Mouse (Mus musculus): ENCODE data around the gene Amh. TPM values are rescaled to one million over a fixed set of nuclear protein-coding genes. Genes with fewer than 3 reads are reported as not detected.
A peak's percentile ranks its signal among the peaks of the same experiment; 100 is the strongest.
"Not testable (repeated sequence)": the region's sequence is repeated elsewhere in the genome, so short reads cannot be mapped to it uniquely, and the experiment has no call there.

Amh gene
- polyA plus RNA-seq, 1 experiment from 2014 or later = 0.13 TPM

- under 1% methylated on average over 70 of the region's 82 CpGs for WGBS
- Histone ChIP-seq H3K4me3 (ENCODE audit: low read depth, low read length) (peak within 1 kb of the TSS; percentile 81), H3K27me3 (replicated peaks; ENCODE audit: control insufficient read depth, insufficient read depth, low read length) (no peaks in the 10 kb centered on the region), H3K27ac (replicated peaks; ENCODE audit: low read depth, low read length) (peak within 1 kb of the TSS; percentile 91), H3K9ac (ENCODE audit: low read depth, low read length) (peak within 1 kb of the TSS; percentile 94), H3K9me3 (ENCODE audit: control insufficient read depth, low read length) (no peaks in the 10 kb centered on the region), H3K4me2 (ENCODE audit: low read depth, low read length) (peak within 1 kb of the TSS; percentile 86), H3K4me1 (ENCODE audit: control insufficient read depth, insufficient read depth, low read length) (peaks cover 7% of the 10 kb centered on the region; the same call in 1 of the 2 replicates), H3K36me3 (ENCODE audit: control insufficient read depth, insufficient read depth, low read length) (peaks cover 23% of the 10 kb centered on the region)
- peak; percentile 100 for DNase-seq (ENCODE audit: low spot score)
- ATAC-seq (ENCODE audit: low read depth) = peak; percentile 98
Measured at GRCm38 (mm10) chr10:80826151-80827062, 21.4 kb downstream of the Amh start, which contains the start of gene Oaz1. Oaz1 (plus strand) TSS chr10:80826656.

DNA sequence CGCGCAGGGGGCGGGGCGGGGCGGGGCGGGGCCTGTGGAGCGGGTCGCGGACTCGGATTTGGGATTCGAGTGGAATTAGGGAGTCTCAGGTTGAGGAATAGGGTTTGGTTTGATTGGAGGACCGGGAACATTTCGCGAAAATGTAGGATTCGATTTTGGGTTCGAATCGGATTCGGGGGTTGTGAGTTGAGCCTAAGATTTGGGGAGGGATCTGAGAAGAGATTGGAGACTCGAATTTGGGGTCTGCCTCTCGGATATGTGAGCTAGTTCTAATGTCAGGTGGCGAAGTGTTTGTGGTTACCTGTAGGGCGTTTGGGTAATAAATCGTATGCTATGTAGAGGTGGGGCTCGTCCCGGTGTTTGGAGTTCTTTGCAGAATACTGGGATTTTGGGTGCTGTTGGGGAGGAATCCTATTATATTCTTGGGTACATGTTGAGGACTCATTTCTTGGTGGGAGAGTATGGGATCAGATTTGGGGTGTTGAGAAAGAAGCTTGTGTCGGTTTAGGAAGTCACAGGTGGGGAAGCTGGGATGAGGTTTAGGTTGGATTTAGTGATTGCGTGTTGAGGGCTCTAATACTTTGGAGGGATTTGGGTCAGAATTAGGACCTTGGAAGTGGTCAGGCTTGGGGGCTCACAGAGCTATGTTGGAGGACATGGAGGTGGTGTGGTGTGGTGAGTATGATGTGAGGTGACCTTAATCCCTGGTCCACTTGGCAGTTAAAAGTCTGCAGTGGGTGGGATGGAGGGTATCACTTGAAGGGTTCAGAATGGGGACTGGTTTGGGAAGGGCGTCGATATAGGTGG, 22.2 kb downstream of the Amh start:
- Histone ChIP-seq H3K4me1 (ENCODE audit: control insufficient read depth, insufficient read depth, low read length) (peaks cover 7% of the 10 kb centered on the region; the same call in 1 of the 2 replicates), H3K9me3 (ENCODE audit: control insufficient read depth, low read length) (no peaks in the 10 kb centered on the region), H3K4me3 (ENCODE audit: low read depth, low read length) (peak overlapping the region; percentile 81), H3K36me3 (ENCODE audit: control insufficient read depth, insufficient read depth, low read length) (peaks cover 23% of the 10 kb centered on the region), H3K27ac (replicated peaks; ENCODE audit: low read depth, low read length) (peak overlapping the region; percentile 91), H3K4me2 (ENCODE audit: low read depth, low read length) (peak overlapping the region; percentile 86), H3K9ac (ENCODE audit: low read depth, low read length) (peak overlapping the region; percentile 94), H3K27me3 (replicated peaks; ENCODE audit: control insufficient read depth, insufficient read depth, low read length) (no peaks in the 10 kb centered on the region)
- WGBS = 8% methylated on average over 26 of the region's 29 CpGs
- DNase-seq (ENCODE audit: low spot score) (no peak), ATAC-seq (ENCODE audit: low read depth) (no peak)

DNA sequence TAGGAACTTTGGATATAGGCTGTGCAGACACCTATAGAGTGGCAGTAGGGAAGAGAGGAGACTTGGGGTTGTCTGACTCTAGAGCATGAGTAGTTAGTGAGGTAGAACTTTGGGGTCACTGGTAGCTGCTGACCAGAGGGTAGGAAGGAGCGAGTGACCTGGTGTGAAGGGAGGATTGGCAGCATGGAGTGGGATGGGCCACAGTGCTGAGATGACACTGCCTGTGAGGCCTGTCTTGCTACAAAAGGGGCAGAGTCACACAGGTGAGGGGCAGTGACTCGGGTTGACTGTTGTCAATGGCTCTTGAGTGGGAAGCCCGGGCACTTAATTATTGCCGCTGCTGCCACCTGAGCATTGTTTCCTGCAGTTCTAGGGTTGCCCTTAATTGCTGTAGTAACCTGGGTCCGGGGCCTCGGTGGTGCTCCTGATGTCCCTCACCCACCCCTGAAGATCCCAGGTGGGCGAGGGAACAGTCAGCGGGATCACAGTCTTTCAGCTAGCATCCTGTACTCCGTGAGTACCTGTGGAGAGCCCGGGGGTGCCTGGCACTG, 22.9 kb downstream of the Amh start:
- DNase-seq (ENCODE audit: low spot score) = no peak
- Histone ChIP-seq H3K36me3 (ENCODE audit: control insufficient read depth, insufficient read depth, low read length) (peaks cover 23% of the 10 kb centered on the region), H3K4me1 (ENCODE audit: control insufficient read depth, insufficient read depth, low read length) (peaks cover 7% of the 10 kb centered on the region; the same call in 1 of the 2 replicates), H3K4me2 (ENCODE audit: low read depth, low read length) (peak overlapping the region; percentile 86), H3K27me3 (replicated peaks; ENCODE audit: control insufficient read depth, insufficient read depth, low read length) (no peaks in the 10 kb centered on the region), H3K27ac (replicated peaks; ENCODE audit: low read depth, low read length) (no peak overlapping the region), H3K4me3 (ENCODE audit: low read depth, low read length) (peak overlapping the region; percentile 81), H3K9me3 (ENCODE audit: control insufficient read depth, low read length) (no peaks in the 10 kb centered on the region), H3K9ac (ENCODE audit: low read depth, low read length) (peak overlapping the region; percentile 94)
- no peak for ATAC-seq (ENCODE audit: low read depth)
- WGBS = 67% methylated on average over 10 of the region's 10 CpGs

- ATAC-seq (ENCODE audit: low read depth); H3K27ac ChIP-seq (replicated peaks; ENCODE audit: low read depth, low read length); DNase-seq (ENCODE audit: low spot score); H3K27me3 ChIP-seq (replicated peaks; ENCODE audit: control insufficient read depth, insufficient read depth, low read length); H3K9ac ChIP-seq (ENCODE audit: low read depth, low read length); H3K4me1 ChIP-seq (ENCODE audit: control insufficient read depth, insufficient read depth, low read length); H3K9me3 ChIP-seq (ENCODE audit: control insufficient read depth, low read length): not testable (repeated sequence)
- 74% methylated on average over 6 of the region's 9 CpGs for WGBS
- peak overlapping the region; percentile 86 for H3K4me2 ChIP-seq (ENCODE audit: low read depth, low read length)
- H3K36me3 ChIP-seq (ENCODE audit: control insufficient read depth, insufficient read depth, low read length) = peaks cover 23% of the 10 kb centered on the region
- peak overlapping the region; percentile 81 for H3K4me3 ChIP-seq (ENCODE audit: low read depth, low read length)
Measured at GRCm38 (mm10) chr10:80828587-80828986, 23.5 kb downstream of the Amh start.

DNA sequence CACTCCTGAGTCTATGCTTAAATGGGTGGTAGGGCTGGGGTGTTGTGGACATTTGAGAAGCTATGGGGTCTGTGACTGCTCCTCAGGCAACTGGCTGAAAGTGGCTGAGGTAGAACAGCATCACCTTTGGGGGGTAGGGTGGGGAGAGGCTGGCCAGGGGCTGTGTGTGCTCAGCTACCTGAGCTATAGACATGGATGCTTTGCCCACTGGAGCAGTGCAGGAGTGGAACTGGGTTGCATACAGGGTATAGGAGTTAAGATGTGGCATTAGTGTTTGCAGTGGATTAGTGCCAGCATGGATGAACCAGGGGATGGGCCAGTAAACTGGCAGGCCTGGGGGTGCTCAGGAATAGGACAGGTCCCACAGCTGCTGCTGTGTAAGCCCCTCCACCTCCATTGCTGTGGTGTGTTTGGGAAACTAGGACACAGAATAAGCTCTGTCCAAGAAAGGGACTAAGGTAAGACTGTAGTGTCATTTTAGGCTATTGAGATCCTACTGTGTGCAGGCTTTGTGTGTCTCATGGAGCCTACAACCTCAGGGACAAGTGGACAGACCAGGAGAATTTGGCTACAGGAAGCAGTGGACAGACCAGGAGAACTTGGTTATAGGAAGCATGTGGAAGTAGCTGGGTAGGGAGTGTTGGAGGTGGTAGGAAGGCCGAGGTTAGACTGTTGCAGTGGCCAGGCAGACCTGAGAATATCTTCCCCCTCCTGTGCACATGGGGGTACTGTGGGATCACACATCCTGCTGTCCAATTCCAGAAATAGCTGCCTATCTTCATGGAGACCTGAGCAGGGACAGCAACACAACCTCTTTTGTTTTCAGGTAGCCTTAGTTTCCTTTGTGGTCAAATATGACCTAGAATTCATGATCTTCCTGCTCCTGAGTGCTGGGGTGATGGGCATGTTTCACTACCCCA, 24.6 kb downstream of the Amh start:
- DNase-seq (ENCODE audit: low spot score) = no peak
- Histone ChIP-seq H3K4me1 (ENCODE audit: control insufficient read depth, insufficient read depth, low read length) (peaks cover 7% of the 10 kb centered on the region; the same call in 1 of the 2 replicates), H3K36me3 (ENCODE audit: control insufficient read depth, insufficient read depth, low read length) (peaks cover 23% of the 10 kb centered on the region), H3K4me3 (ENCODE audit: low read depth, low read length) (no peak overlapping the region), H3K27me3 (replicated peaks; ENCODE audit: control insufficient read depth, insufficient read depth, low read length) (peaks cover 6% of the 10 kb centered on the region), H3K4me2 (ENCODE audit: low read depth, low read length) (no peak overlapping the region), H3K9ac (ENCODE audit: low read depth, low read length) (no peak overlapping the region), H3K27ac (replicated peaks; ENCODE audit: low read depth, low read length) (no peak overlapping the region), H3K9me3 (ENCODE audit: control insufficient read depth, low read length) (peaks cover 4% of the 10 kb centered on the region; the same call in 1 of the 2 replicates)
- WGBS = 75% methylated on average over 1 of the region's 1 CpGs
- ATAC-seq (ENCODE audit: low read depth) = no peak

- Histone ChIP-seq H3K36me3 (ENCODE audit: control insufficient read depth, insufficient read depth, low read length) (peaks cover 23% of the 10 kb centered on the region), H3K4me2 (ENCODE audit: low read depth, low read length) (no peak overlapping the region), H3K4me1 (ENCODE audit: control insufficient read depth, insufficient read depth, low read length) (peaks cover 7% of the 10 kb centered on the region; the same call in 1 of the 2 replicates), H3K9me3 (ENCODE audit: control insufficient read depth, low read length) (peaks cover 7% of the 10 kb centered on the region; the same call in 1 of the 2 replicates), H3K27me3 (replicated peaks; ENCODE audit: control insufficient read depth, insufficient read depth, low read length) (peaks cover 21% of the 10 kb centered on the region), H3K27ac (replicated peaks; ENCODE audit: low read depth, low read length) (no peak overlapping the region), H3K9ac (ENCODE audit: low read depth, low read length) (no peak overlapping the region), H3K4me3 (ENCODE audit: low read depth, low read length) (no peak overlapping the region)
- ATAC-seq (ENCODE audit: low read depth) (no peak), DNase-seq (ENCODE audit: low spot score) (peak; percentile 84)
- 2% methylated on average over 9 of the region's 9 CpGs for WGBS
Measured at GRCm38 (mm10) chr10:80831136-80831535, 26.1 kb downstream of the Amh start.

DNA sequence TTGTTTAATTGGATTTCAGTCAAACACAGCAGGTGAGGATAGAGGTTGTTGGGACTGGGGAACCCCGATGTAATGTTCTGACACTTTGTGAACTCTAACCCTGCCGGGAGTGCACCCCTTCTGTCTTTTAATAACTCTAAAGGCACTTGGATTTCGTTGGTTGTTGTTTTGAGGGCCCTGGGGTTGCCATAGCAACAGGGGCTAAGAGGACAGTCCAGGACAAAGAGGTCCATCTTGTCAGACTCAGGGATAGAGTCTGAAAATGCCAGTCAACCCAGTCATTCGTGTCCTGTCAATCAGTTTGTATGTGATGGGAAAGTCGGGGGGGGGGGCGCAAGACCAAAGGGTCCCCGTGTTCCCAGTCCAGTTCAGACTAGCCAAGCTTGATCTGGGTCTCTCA, 27.8 kb downstream of the Amh start:
- Histone ChIP-seq H3K9ac (ENCODE audit: low read depth, low read length) (no peak overlapping the region), H3K9me3 (ENCODE audit: control insufficient read depth, low read length) (peaks cover 7% of the 10 kb centered on the region; the same call in 1 of the 2 replicates), H3K4me3 (ENCODE audit: low read depth, low read length) (no peak overlapping the region), H3K4me1 (ENCODE audit: control insufficient read depth, insufficient read depth, low read length) (peaks cover 3% of the 10 kb centered on the region; the same call in 1 of the 2 replicates), H3K4me2 (ENCODE audit: low read depth, low read length) (no peak overlapping the region), H3K27ac (replicated peaks; ENCODE audit: low read depth, low read length) (no peak overlapping the region), H3K27me3 (replicated peaks; ENCODE audit: control insufficient read depth, insufficient read depth, low read length) (peaks cover 25% of the 10 kb centered on the region), H3K36me3 (ENCODE audit: control insufficient read depth, insufficient read depth, low read length) (peaks cover 23% of the 10 kb centered on the region)
- WGBS = 53% methylated on average over 6 of the region's 7 CpGs
- ATAC-seq (ENCODE audit: low read depth) (no peak), DNase-seq (ENCODE audit: low spot score) (no peak)

Data from embryonic facial prominence, embryonic 14.5 days (tissue).